Mouse (Mus musculus) forebrain, embryonic 14.5 days (tissue): ENCODE data around the gene Prrt4. TPM values are rescaled to one million over a fixed set of nuclear protein-coding genes. Genes with fewer than 3 reads are reported as not detected.

Source experiments
- ATAC-seq: fragments of 200-750 bp; cut with Nextera tagmentation; 2 replicates; pipeline ENCODE4 v1.8.0; 2017; ENCODE audit warnings: mild to moderate bottlenecking, moderate library complexity
- DNase-seq: peaks from one replicate; pipeline ENCODE4 v3.0.0-alpha.2; 2015; ENCODE audit warnings: low spot score
- H3K27ac ChIP-seq: fragments of 300-500 bp; sonication (generic); 2 replicates; pipeline ENCODE4 v1.5.1; 2014; ENCODE audit warnings: low read depth, mild to moderate bottlenecking, control low read depth, low read length, moderate library complexity
- H3K27me3 ChIP-seq: fragments of 300-500 bp; sonication (generic); replicated peaks from 2 replicates; pipeline ENCODE4 v1.6.1; 2014; ENCODE audit warnings: low read length, control low read depth, mixed read lengths; ENCODE audit not compliant: control insufficient read depth, insufficient read depth
- H3K36me3 ChIP-seq: fragments of 300-500 bp; sonication (generic); 2 replicates; pipeline ENCODE4 v1.6.1; 2014; ENCODE audit warnings: low read length, control low read depth; ENCODE audit not compliant: control insufficient read depth, insufficient read depth
- H3K4me1 ChIP-seq: fragments of 300-500 bp; sonication (generic); 2 replicates; pipeline ENCODE4 v1.6.1; 2014; ENCODE audit warnings: antibody characterized with exemption, low read length, control low read depth; ENCODE audit not compliant: control insufficient read depth, insufficient read depth
- H3K4me2 ChIP-seq: fragments of 300-500 bp; sonication (generic); 2 replicates; pipeline ENCODE4 v1.6.1; 2014; ENCODE audit warnings: mild to moderate bottlenecking, control low read depth, low read length
- H3K4me3 ChIP-seq: fragments of 300-500 bp; sonication (generic); 2 replicates; pipeline ENCODE4 v1.5.1; 2014; ENCODE audit warnings: low read depth, low read length, control low read depth
- H3K9ac ChIP-seq: fragments of 300-500 bp; sonication (generic); 2 replicates; pipeline ENCODE4 v1.6.1; 2014; ENCODE audit warnings: mild to moderate bottlenecking, low read length, control low read depth, moderate library complexity
- H3K9me3 ChIP-seq: fragments of 300-500 bp; sonication (generic); replicated peaks from 2 replicates; pipeline ENCODE4 v1.6.1; 2016; ENCODE audit warnings: low read length, control low read depth, mixed read lengths; ENCODE audit not compliant: control insufficient read depth
- WGBS: fragments of 180-500 bp; shearing (Covaris S2); extraction: QIAGEN DNeasy Blood & Tissue Kit; methylation state at CpG from one replicate; pipeline ENCODE4 v1.1.7; 2014; 5-methylcytosine and 5-hydroxymethylcytosine counted together
- polyA plus RNA-seq: library from polyadenylated mRNA; unstranded; fragments of >200 nt; fragmentation: Nextera tagmentation; extraction: Ambion mirVana; gene quantifications from 2 replicates; pipeline ENCODE4 v1.2.1, GENCODE M21; 2014

Gene Prrt4
- polyA plus RNA-seq, 1 experiment from 2014 or later = 1.9 TPM

- Histone ChIP-seq H3K9me3 (no peaks in the 10 kb centered on the region), H3K36me3 (peaks cover 44% of the 10 kb centered on the region), H3K9ac (no peak overlapping the region), H3K27ac (no peak overlapping the region), H3K4me3 (no peak overlapping the region), H3K4me1 (peaks cover 3% of the 10 kb centered on the region; the same call in 1 of the 2 replicates), H3K4me2 (no peak overlapping the region), H3K27me3 (0 out of 2 replicates have a peak, but pooled peaks cover 4% of the 10 kb centered on the region)
- ATAC-seq (no peak), DNase-seq (no peak)
- 90% methylated on average over 8 of the region's 8 CpGs for WGBS
These were observed 22.6 kb upstream of the Prrt4 start for GRCm38 (mm10) chr6:29201988-29202387.

- H3K27me3 ChIP-seq = 0 out of 2 replicates have a peak, but pooled peaks cover 4% of the 10 kb centered on the region
- peaks cover 42% of the 10 kb centered on the region for H3K36me3 ChIP-seq
- H3K4me2 ChIP-seq = no peak overlapping the region
- H3K9me3 ChIP-seq = no peaks in the 10 kb centered on the region
- no peak overlapping the region for H3K4me3 ChIP-seq
- ATAC-seq (no peak), DNase-seq (no peak)
- H3K27ac ChIP-seq = no peak overlapping the region
- WGBS = 86% methylated on average over 5 of the region's 5 CpGs
- no peak overlapping the region for H3K9ac ChIP-seq
- peaks cover 3% of the 10 kb centered on the region; the same call in 1 of the 2 replicates for H3K4me1 ChIP-seq
These were observed 22.0 kb upstream of the Prrt4 start for GRCm38 (mm10) chr6:29201341-29201740.

GRCm38 (mm10) chr6:29200496-29200895 lies 21.1 kb upstream of the Prrt4 start:
- Histone ChIP-seq H3K9ac (no peak overlapping the region), H3K9me3 (no peaks in the 10 kb centered on the region)
- 65% methylated on average over 3 of the region's 3 CpGs for WGBS

GRCm38 (mm10) chr6:29199223-29199855 lies 20.0 kb upstream of the Prrt4 start:
- peaks cover 3% of the 10 kb centered on the region; the same call in 1 of the 2 replicates for H3K4me1 ChIP-seq
- 0 out of 2 replicates have a peak, but pooled peaks cover 4% of the 10 kb centered on the region for H3K27me3 ChIP-seq
- no peak overlapping the region; the same call in 1 of the 2 replicates for H3K4me3 ChIP-seq
- H3K9me3 ChIP-seq = no peaks in the 10 kb centered on the region
- H3K9ac ChIP-seq = peak overlapping the region; percentile 50; the same call in 1 of the 2 replicates
- no peak overlapping the region for H3K27ac ChIP-seq
- peak overlapping the region; percentile 42 for H3K4me2 ChIP-seq
- no peak for DNase-seq
- WGBS = 47% methylated on average over 8 of the region's 8 CpGs
- peaks cover 33% of the 10 kb centered on the region for H3K36me3 ChIP-seq
- ATAC-seq = no peak

More at GRCm38 (mm10) chr6:29200496-29200895, 21.1 kb upstream of the Prrt4 start:
- no peak overlapping the region for H3K4me2 ChIP-seq
- peaks cover 3% of the 10 kb centered on the region; the same call in 1 of the 2 replicates for H3K4me1 ChIP-seq
- H3K27me3 ChIP-seq = 0 out of 2 replicates have a peak, but pooled peaks cover 4% of the 10 kb centered on the region
- H3K36me3 ChIP-seq = peaks cover 36% of the 10 kb centered on the region
- ATAC-seq (no peak), DNase-seq (no peak)
- no peak overlapping the region for H3K27ac ChIP-seq
- no peak overlapping the region for H3K4me3 ChIP-seq

- H3K4me3 ChIP-seq = peak overlapping the region; percentile 20
- H3K36me3 ChIP-seq = peaks cover 25% of the 10 kb centered on the region
- 12% methylated on average over 25 of the region's 25 CpGs for WGBS
- H3K4me1 ChIP-seq = peaks cover 3% of the 10 kb centered on the region; the same call in 1 of the 2 replicates
- DNase-seq = peak; percentile 98
- no peak overlapping the region for H3K27ac ChIP-seq
- peak; percentile 96 for ATAC-seq
- peak overlapping the region; percentile 42 for H3K4me2 ChIP-seq
- 0 out of 2 replicates have a peak, but pooled peaks cover 4% of the 10 kb centered on the region for H3K27me3 ChIP-seq
- H3K9ac ChIP-seq = peak overlapping the region; percentile 50; the same call in 1 of the 2 replicates
- no peaks in the 10 kb centered on the region for H3K9me3 ChIP-seq
These were observed 19.2 kb upstream of the Prrt4 start for GRCm38 (mm10) chr6:29198309-29199222.

GRCm38 (mm10) chr6:29195846-29196698 lies 16.7 kb upstream of the Prrt4 start:
- 0 out of 2 replicates have a peak, but pooled peaks cover 4% of the 10 kb centered on the region for H3K27me3 ChIP-seq
- H3K36me3 ChIP-seq = peaks cover 7% of the 10 kb centered on the region; the same call in 1 of the 2 replicates
- WGBS = 83% methylated on average over 5 of the region's 5 CpGs
- ATAC-seq (no peak), DNase-seq (no peak)
- no peak overlapping the region for H3K27ac ChIP-seq
- peaks cover 3% of the 10 kb centered on the region; the same call in 1 of the 2 replicates for H3K4me1 ChIP-seq
- no peak overlapping the region for H3K9ac ChIP-seq
- no peak overlapping the region for H3K4me3 ChIP-seq
- no peak overlapping the region for H3K4me2 ChIP-seq
- H3K9me3 ChIP-seq = no peaks in the 10 kb centered on the region

- no peak for DNase-seq
- Histone ChIP-seq H3K4me1 (peaks cover 3% of the 10 kb centered on the region; the same call in 1 of the 2 replicates), H3K27me3 (0 out of 2 replicates have a peak, but pooled peaks cover 4% of the 10 kb centered on the region), H3K36me3 (no peaks in the 10 kb centered on the region), H3K9ac (no peak overlapping the region), H3K4me3 (no peak overlapping the region), H3K9me3 (no peaks in the 10 kb centered on the region), H3K4me2 (no peak overlapping the region), H3K27ac (no peak overlapping the region)
- no peak for ATAC-seq
- WGBS = 82% methylated on average over 5 of the region's 5 CpGs
These were observed 15.8 kb upstream of the Prrt4 start for GRCm38 (mm10) chr6:29195146-29195545.
